Mouse (Mus musculus): ENCODE data around the gene Mbnl1. TPM values are rescaled to one million over a fixed set of nuclear protein-coding genes. Genes with fewer than 3 reads are reported as not detected.
"Not testable (repeated sequence)": the region's sequence is repeated elsewhere in the genome, so short reads cannot be mapped to it uniquely, and the experiment has no call there.

The Mbnl1 gene
- 100 to 1,000 TPM; 495 to 592 TPM for total RNA-seq (2021)
- long read RNA-seq, experiment 1, full-length matches to known transcripts: 3 of 184 reads
- long read RNA-seq, experiment 1, partial matches to known transcripts: 60 of 184 reads
- long read RNA-seq, experiment 1, other reads (novel, unspliced or antisense): 121 of 184 reads
- long read RNA-seq, experiment 2, full-length matches to known transcripts: 3 of 206 reads
- long read RNA-seq, experiment 2, partial matches to known transcripts: 71 of 206 reads
- long read RNA-seq, experiment 2, other reads (novel, unspliced or antisense): 132 of 206 reads

DNA sequence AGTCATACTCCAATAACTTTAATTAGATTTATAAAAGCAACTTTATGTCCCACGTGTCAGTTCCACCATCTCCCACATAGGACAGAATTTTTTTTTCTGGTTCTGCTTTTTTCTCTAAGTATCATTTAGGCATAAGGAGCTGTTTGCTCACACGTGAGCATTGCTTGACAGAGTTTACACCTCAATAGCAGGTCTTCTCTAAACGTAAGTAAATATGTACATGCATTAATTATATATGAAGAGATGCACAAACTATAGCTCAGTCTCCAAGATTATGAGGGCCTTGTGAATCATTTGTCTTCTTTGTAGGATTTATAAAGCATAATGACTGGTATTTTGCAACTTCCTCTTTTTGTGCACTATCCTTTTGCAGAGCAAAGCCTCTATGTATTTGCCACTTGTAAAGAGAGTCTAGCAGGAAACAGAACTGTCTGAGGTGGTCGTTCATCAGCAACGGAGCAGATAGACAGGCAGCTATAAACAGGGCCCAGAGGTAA, at the start of gene Mbnl1:
Gene Mbnl1, plus strand, starts transcription at position 150 of the 497 bp plus-strand sequence.
- intact Hi-C loops (cut with DNase I): no loop called here
- DNase-seq: no peak
- peak within 1 kb of the TSS; percentile 86 for H3K27ac ChIP-seq
- TF ChIP-seq CTCF (IDR thresholded peaks at IDR 0.05): no peak
- H3K4me3 ChIP-seq: peak within 1 kb of the TSS; percentile 50

DNA sequence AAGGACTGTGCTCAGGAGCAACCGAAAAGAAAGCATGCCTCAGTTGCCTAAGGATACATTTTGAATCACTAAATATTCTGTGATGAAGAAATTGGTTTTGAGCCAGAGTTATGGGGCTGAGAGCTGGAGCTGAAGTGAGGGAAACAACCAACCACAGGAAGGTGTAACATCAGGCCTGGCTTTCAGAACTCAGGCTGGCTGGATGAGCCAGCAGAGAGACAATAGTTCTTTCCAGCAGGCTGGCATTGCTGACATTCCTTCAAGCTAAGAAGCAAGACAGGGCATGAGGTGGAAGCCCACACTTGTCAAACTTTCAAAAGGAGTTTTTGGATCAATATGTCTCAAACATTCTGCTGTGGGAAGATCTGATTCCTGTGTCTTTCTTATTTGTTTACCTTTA, 48.5 kb upstream of the Mbnl1 start:
- intact Hi-C loops (cut with DNase I): no loop called here
- no peak for TF ChIP-seq CTCF (IDR thresholded peaks at IDR 0.05)
- H3K27ac ChIP-seq: no peak overlapping the region
- H3K4me3 ChIP-seq: no peak overlapping the region
- no peak for DNase-seq

DNA sequence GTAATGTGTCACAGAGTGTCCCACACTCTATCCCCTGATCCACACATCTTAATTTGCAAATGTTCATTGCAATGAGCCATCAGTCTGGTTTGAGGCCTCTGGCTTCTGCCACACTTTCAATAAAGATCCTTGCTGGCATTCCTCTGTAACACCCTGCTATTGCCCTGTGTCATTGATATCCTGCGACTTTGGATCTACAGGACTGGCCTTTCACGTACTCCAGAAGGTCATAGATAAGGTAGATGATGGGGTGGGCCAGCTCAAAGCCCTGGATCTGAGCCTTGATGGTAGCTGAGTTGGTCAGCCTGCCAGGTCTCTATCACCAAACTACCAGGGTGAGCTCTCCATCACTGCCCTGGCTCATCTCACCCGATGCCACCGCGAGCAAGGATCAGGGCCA, 43.6 kb upstream of the Mbnl1 start:
- intact Hi-C loops (cut with DNase I): no loop called here
- no peak for DNase-seq
- H3K27ac ChIP-seq: no peak overlapping the region
- TF ChIP-seq CTCF (IDR thresholded peaks at IDR 0.05): no peak
- H3K4me3 ChIP-seq: no peak overlapping the region

- no peak for TF ChIP-seq CTCF (IDR thresholded peaks at IDR 0.05)
- DNase-seq: no peak
- peak overlapping the region; percentile 69 for H3K27ac ChIP-seq
- intact Hi-C loops (cut with DNase I): no loop called here
- H3K4me3 ChIP-seq: no peak overlapping the region
Measured at GRCm38 (mm10) chr3:60437254-60437653, 35.4 kb upstream of the Mbnl1 start.

DNA sequence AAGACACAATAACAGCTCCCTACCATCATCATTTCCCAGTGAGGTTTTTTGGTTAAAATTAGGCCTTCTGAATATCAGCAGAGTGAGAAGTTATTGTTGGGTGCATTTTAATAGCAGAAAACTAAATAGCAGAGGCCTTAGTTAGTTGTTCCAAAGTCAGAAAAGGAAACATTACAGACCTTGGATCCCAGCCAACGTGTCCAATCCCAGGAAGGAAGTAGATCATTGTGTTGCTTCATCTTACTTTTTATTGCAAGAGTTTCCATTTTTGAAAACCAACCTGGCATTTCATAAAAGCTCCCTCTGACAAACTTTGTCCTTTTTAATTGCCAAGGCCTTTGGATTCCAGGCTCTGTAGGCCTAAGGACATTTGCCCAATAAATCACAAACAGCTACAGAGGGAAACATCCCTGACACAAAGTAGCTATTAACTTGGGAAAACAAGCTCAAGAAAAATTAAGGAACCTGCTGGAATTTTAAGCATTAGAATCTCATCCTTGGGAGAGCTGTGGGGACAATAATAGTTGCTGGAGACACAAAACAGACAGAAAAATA, 34.9 kb upstream of the Mbnl1 start:
- H3K4me3 ChIP-seq: no peak overlapping the region
- no peak for TF ChIP-seq CTCF (IDR thresholded peaks at IDR 0.05)
- intact Hi-C loops (cut with DNase I): no loop called here
- DNase-seq: peak; percentile 54
- peak overlapping the region; percentile 69 for H3K27ac ChIP-seq

DNA sequence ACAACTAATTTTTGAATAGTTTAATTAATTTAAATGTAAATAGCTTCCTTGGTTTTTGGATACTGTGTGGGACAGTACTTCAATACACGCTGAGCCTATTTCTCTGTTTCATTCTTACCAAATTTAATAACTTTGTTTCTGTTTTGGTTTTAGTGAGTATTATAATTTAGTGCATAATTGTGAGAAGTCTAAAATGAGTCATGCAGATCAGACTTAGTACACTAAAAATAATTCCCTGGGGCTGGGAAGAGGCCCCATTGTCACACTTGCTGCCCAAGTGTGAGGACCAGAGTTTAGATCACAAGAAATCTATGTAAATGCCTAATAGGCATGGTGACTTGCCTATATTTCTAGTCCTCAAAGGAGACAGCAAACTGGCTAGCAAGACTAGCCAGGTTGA, 33.9 kb upstream of the Mbnl1 start:
- TF ChIP-seq CTCF (IDR thresholded peaks at IDR 0.05): no peak
- intact Hi-C loops (cut with DNase I): no loop called here
- no peak for DNase-seq
- H3K27ac ChIP-seq: peak overlapping the region; percentile 69
- H3K4me3 ChIP-seq: no peak overlapping the region

- no peak for TF ChIP-seq CTCF (IDR thresholded peaks at IDR 0.05)
- Histone ChIP-seq H3K4me3 (no peak overlapping the region), H3K27ac (peak overlapping the region; percentile 20; the same call in 1 of the 2 replicates)
- intact Hi-C loops (cut with DNase I): loop anchor here (5.0 kb wide), 1 partner anchor 50 kb away; no protein-coding TSS in a partner anchor
- no peak for DNase-seq
Measured at GRCm38 (mm10) chr3:60461828-60462521, 10.7 kb upstream of the Mbnl1 start.

- DNase-seq; intact Hi-C loops (cut with DNase I); H3K4me3 ChIP-seq; H3K27ac ChIP-seq: not testable (repeated sequence)
Measured at GRCm38 (mm10) chr3:60468667-60469066, 4.0 kb upstream of the Mbnl1 start.

- H3K4me3 ChIP-seq; intact Hi-C loops (cut with DNase I): not testable (repeated sequence)
- peak overlapping the region; percentile 58 for H3K27ac ChIP-seq
- peak; percentile 21 for DNase-seq
Measured at GRCm38 (mm10) chr3:60469170-60469805, 3.3 kb upstream of the Mbnl1 start.

- intact Hi-C loops (cut with DNase I): no loop called here
Measured at GRCm38 (mm10) chr3:60472011-60472680, 484 bp upstream of the Mbnl1 start.

GRCm38 (mm10) chr3:60473861-60474653, 1.4 kb downstream of the Mbnl1 start:
- DNase-seq: no peak
- peak overlapping the region; percentile 50 for H3K4me3 ChIP-seq
- intact Hi-C loops (cut with DNase I): no loop called here
- no peak for TF ChIP-seq CTCF (IDR thresholded peaks at IDR 0.05)
- peak overlapping the region; percentile 86 for H3K27ac ChIP-seq

More at GRCm38 (mm10) chr3:60472011-60472680, 484 bp upstream of the Mbnl1 start:
- TF ChIP-seq CTCF (IDR thresholded peaks at IDR 0.05): no peak
- DNase-seq: no peak
- Histone ChIP-seq H3K4me3 (no peak overlapping the region; the same call in 1 of the 2 replicates), H3K27ac (peak overlapping the region; percentile 3; the same call in 1 of the 2 replicates)

DNA sequence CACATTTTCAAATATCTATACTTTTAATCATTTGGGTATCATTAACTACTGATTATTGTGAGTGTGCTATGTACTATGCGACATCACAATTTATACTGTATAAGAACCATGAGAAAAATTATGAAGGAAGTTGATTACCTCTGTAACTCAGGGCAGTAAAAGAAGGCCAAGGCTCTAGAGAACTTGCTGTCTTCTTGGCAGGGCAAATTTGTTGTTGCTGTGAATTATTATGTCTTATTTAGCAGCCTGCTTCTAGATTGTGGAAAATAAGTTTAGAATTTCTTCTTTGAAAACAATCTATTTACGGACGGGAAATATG, 2.0 kb downstream of the Mbnl1 start:
- peak overlapping the region; percentile 50 for H3K4me3 ChIP-seq
- no peak for TF ChIP-seq CTCF (IDR thresholded peaks at IDR 0.05)
- DNase-seq: no peak
- intact Hi-C loops (cut with DNase I): no loop called here
- H3K27ac ChIP-seq: peak overlapping the region; percentile 86

Data from gastrocnemius, adult 2 months (tissue).